Mouse (Mus musculus) effector memory CD4-positive, alpha-beta T cell, adult 7 months (primary cell): ENCODE results near the gene Gm10471. TPM values are rescaled to one million over a fixed set of nuclear protein-coding genes. Genes with fewer than 3 reads are reported as not detected.

ENCODE experiments used
- polyA plus RNA-seq: library from polyadenylated mRNA; unstranded; fragments of 100-300 nt; shearing (Covaris generic); gene quantifications from one replicate; pipeline ENCODE4 v1.2.1, GENCODE M21; 2017

Gene Gm10471
- not detected for polyA plus RNA-seq

DNA sequence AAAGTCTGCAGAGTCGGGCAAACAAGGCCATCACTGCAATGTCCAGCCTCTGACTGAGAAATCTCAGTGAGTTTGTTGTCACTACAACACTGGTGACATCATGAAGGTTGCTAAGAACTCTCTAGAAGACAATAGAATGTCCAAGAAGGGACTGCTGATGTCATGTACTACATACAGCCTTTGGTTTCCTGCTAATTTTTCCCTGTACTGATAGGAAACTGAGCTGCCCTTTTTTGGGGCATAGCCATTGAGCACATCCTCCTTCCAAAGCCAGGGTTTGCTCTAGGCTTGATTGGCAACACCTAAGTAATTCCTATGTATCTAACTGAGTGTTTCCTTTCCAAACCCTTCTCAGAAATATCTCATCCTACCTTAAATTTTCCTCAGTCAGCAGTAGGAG lies at the start of gene Gm10471:
TSS of gene Gm10471 (minus strand) at position 101 of the 400 bp plus-strand sequence.

DNA sequence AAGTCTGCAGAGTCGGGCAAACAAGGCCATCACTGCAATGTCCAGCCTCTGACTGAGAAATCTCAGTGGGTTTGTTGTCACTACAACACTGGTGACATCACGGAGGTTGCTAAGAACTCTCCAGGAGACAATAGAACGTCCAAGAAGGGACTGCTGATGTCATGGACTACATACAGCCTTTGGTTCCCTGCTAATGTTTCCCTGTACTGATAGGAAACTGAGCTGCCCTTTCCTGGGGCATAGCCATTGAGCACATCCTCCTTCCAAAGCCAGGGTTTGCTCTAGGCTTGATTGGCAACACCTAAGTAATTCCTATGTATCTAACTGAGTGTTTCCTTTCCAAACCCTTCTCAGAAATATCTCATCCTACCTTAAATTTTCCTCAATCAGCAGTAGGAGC lies 32.2 kb upstream of the Gm10471 start, which contains the start of gene Gm10220:
TSS of gene Gm10220 (minus strand) at position 101 of the 400 bp plus-strand sequence.

DNA sequence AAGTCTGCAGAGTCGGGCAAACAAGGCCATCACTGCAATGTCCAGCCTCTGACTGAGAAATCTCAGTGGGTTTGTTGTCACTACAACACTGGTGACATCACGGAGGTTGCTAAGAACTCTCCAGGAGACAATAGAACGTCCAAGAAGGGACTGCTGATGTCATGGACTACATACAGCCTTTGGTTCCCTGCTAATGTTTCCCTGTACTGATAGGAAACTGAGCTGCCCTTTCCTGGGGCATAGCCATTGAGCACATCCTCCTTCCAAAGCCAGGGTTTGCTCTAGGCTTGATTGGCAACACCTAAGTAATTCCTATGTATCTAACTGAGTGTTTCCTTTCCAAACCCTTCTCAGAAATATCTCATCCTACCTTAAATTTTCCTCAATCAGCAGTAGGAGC lies 16.2 kb upstream of the Gm10471 start, which contains the start of gene 5031410I06Rik:
TSS of gene 5031410I06Rik (minus strand) at position 101 of the 400 bp plus-strand sequence.

DNA sequence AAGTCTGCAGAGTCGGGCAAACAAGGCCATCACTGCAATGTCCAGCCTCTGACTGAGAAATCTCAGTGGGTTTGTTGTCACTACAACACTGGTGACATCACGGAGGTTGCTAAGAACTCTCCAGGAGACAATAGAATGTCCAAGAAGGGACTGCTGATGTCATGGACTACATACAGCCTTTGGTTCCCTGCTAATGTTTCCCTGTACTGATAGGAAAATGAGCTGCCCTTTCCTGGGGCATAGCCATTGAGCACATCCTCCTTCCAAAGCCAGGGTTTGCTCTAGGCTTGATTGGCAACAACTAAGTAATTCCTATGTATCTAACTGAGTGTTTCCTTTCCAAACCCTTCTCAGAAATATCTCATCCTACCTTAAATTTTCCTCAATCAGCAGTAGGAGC lies 30.6 kb downstream of the Gm10471 start, which contains the start of gene Gm7347:
TSS of gene Gm7347 (minus strand) at position 101 of the 400 bp plus-strand sequence.

DNA sequence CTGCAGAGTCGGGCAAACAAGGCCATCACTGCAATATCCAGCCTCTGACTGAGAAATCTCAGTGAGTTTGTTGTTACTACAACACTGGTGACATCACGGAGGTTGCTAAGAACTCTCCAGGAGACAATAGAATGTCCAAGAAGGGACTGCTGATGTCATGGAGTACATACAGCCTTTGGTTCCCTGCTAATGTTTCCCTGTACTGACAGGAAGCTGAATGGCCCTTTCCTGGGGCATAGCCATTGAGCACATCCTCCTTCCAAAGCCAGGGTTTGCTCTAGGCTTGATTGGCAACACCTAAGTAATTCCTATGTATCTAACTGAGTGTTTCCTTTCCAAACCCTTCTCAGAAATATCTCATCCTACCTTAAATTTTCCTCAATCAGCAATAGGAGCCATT lies 49.6 kb downstream of the Gm10471 start, which contains the start of gene Speer4a:
TSS of gene Speer4a (minus strand) at position 101 of the 400 bp plus-strand sequence.

Other genes starting within 250 kb of the Gm10471 start
- not detected for gene Gm21663, start 146.9 kb downstream of the Gm10471 start, polyA plus RNA-seq
- gene Gm21671, start 134.9 kb downstream of the Gm10471 start, polyA plus RNA-seq: not detected
- gene Gm21680, start 116.6 kb downstream of the Gm10471 start, polyA plus RNA-seq: not detected
- not detected for gene Gm21698, start 100.6 kb downstream of the Gm10471 start, polyA plus RNA-seq
- not detected for gene Gm1979, start 84.5 kb downstream of the Gm10471 start, polyA plus RNA-seq
- not detected for gene Gm5862, start 66.4 kb downstream of the Gm10471 start, polyA plus RNA-seq
- gene Speer4a, start 49.7 kb downstream of the Gm10471 start, polyA plus RNA-seq: 0.24 TPM
- not detected for gene Gm7347, start 30.7 kb downstream of the Gm10471 start, polyA plus RNA-seq
- gene 5031410I06Rik, start 16.1 kb upstream of the Gm10471 start, polyA plus RNA-seq: not detected
- gene Gm10220, start 32.1 kb upstream of the Gm10471 start, polyA plus RNA-seq: not detected
- gene Gm7361, start 168.4 kb upstream of the Gm10471 start, polyA plus RNA-seq: not detected